Mouse (Mus musculus): Measurements from ENCODE around the gene Tnik.

- TF ChIP-seq CTCF (IDR thresholded peaks at IDR 0.05; ENCODE audit: insufficient read depth, low read depth, low read length) (no peak), POLR2A (IDR thresholded peaks at IDR 0.05; ENCODE audit: insufficient read depth, low read depth, low read length) (no peak)
Observed at GRCm38 (mm10) chr3:28265183-28265582, 2.2 kb downstream of the Tnik start.

All from olfactory bulb, adult 2 months (tissue).